ENCODE assay signal across 12 mouse cellular contexts in the genomic region with DNA sequence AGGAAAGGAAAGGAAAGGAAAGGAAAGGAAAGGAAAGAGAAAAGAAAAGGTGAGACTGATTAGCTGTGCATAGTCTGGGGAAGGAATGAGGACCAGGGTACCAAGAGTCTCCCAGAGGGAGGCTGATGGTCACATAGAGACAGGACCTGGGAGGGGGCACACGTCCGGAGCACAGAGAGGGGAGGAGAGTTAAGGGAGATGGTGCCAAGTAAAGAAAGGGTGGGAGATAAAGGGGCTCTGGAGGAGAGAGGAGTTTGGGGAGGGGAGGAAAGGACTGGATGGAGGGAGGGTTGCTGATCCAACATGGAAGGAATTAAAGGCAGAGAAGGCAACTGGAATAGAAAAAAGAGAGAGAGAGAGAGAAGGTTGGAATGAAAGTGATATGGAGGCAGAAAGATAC. TPM values are rescaled to one million over a fixed set of nuclear protein-coding genes. Genes with fewer than 3 reads are reported as not detected.
A peak's percentile ranks its signal among the peaks of the same experiment; 100 is the strongest.
DNase-seq lines count a peak whose midpoint lies in the region; ATAC-seq and TF ChIP-seq lines count a peak whose summit lies in the region.
"Had no signal": no experiment of that assay in that cellular context is flagged by ENCODE, and none has a peak within 500 bp of the region (broad histone marks: within the 10 kb centered on the region; RNA-seq: fewer than 3 reads in every experiment).

No protein-coding gene starts in this region.

- H3K27me3 ChIP-seq in forebrain, embryonic 12.5 days: no peaks in the 10 kb centered on the region
- no peaks in the 10 kb centered on the region for H3K27me3 ChIP-seq in intestine, embryonic 16.5 days (replicated peaks; ENCODE audit: control insufficient read depth, insufficient read depth, low read length)
- H3K27me3 ChIP-seq in neural tube, embryonic 14.5 days (ENCODE audit: control insufficient read depth, insufficient read depth, low read length): no peaks in the 10 kb centered on the region

- ATAC-seq in forebrain, embryonic 12.5 days (ENCODE audit: low FRiP score): no peak
- no peak for ATAC-seq in intestine, embryonic 16.5 days
- no peak for ATAC-seq in neural tube, embryonic 14.5 days (ENCODE audit: low read depth)

- TF ChIP-seq CTCF in layer of hippocampus, adult 2 months (conservative IDR thresholded peaks at IDR 0.05): no peak

- H3K9me3 ChIP-seq in forebrain, embryonic 12.5 days: no peaks in the 10 kb centered on the region
- H3K9me3 ChIP-seq in intestine, embryonic 16.5 days (ENCODE audit: control insufficient read depth, low read length): no peaks in the 10 kb centered on the region
- H3K9me3 ChIP-seq in neural tube, embryonic 14.5 days (ENCODE audit: control insufficient read depth, low read length): no peaks in the 10 kb centered on the region

- peak overlapping the region; percentile 31; the same call in 1 of the 2 replicates for H3K4me3 ChIP-seq in layer of hippocampus, adult 2 months
- H3K4me3 ChIP-seq in forebrain, embryonic 12.5 days (replicated peaks): peak overlapping the region; percentile 72
- peak overlapping the region; percentile 15; the same call in 1 of the 2 replicates for H3K4me3 ChIP-seq in intestine, embryonic 16.5 days (ENCODE audit: low read length)
- peak overlapping the region; percentile 69 for H3K4me3 ChIP-seq in neural tube, embryonic 14.5 days (ENCODE audit: low read depth, low read length)

- H3K4me1 ChIP-seq in forebrain, embryonic 12.5 days: peaks cover 60% of the 10 kb centered on the region
- peaks cover 55% of the 10 kb centered on the region for H3K4me1 ChIP-seq in intestine, embryonic 16.5 days (ENCODE audit: control insufficient read depth, insufficient read depth, low read length)
- H3K4me1 ChIP-seq in neural tube, embryonic 14.5 days (ENCODE audit: control insufficient read depth, insufficient read depth, low read length): peaks cover 25% of the 10 kb centered on the region

- H3K27ac ChIP-seq in layer of hippocampus, adult 2 months: peak overlapping the region; percentile 61
- peak overlapping the region; percentile 99 for H3K27ac ChIP-seq in forebrain, embryonic 12.5 days
- H3K27ac ChIP-seq in intestine, embryonic 16.5 days (ENCODE audit: low read length): peak overlapping the region; percentile 49
- H3K27ac ChIP-seq in neural tube, embryonic 14.5 days (ENCODE audit: low read depth, low read length): peak overlapping the region; percentile 98

- WGBS in forebrain, embryonic 12.5 days: 0% methylated on average over 2 of the region's 2 CpGs
- 35% methylated on average over 2 of the region's 2 CpGs for WGBS in intestine, embryonic 16.5 days
- 0% methylated on average over 2 of the region's 2 CpGs for WGBS in neural tube, embryonic 14.5 days

- peaks cover 6% of the 10 kb centered on the region; the same call in 1 of the 2 replicates for H3K36me3 ChIP-seq in forebrain, embryonic 12.5 days (replicated peaks)
- no peaks in the 10 kb centered on the region for H3K36me3 ChIP-seq in intestine, embryonic 16.5 days (ENCODE audit: control insufficient read depth, insufficient read depth, low read length)
- H3K36me3 ChIP-seq in neural tube, embryonic 14.5 days (ENCODE audit: control insufficient read depth, insufficient read depth, low read length): no peaks in the 10 kb centered on the region

- H3K4me2 ChIP-seq in forebrain, embryonic 12.5 days: peak overlapping the region; percentile 88
- H3K4me2 ChIP-seq in intestine, embryonic 16.5 days (ENCODE audit: low read depth, low read length): peak overlapping the region; percentile 85; the same call in 1 of the 2 replicates
- peak overlapping the region; percentile 89 for H3K4me2 ChIP-seq in neural tube, embryonic 14.5 days (ENCODE audit: low read depth, low read length)

- H3K9ac ChIP-seq in forebrain, embryonic 12.5 days: peak overlapping the region; percentile 94
- H3K9ac ChIP-seq in intestine, embryonic 16.5 days (ENCODE audit: low read depth, low read length): no peak overlapping the region
- H3K9ac ChIP-seq in neural tube, embryonic 14.5 days (replicated peaks; ENCODE audit: low read depth, low read length): peak overlapping the region; percentile 90; the same call in 1 of the 2 replicates

- DNase-seq in layer of hippocampus, adult 2 months (ENCODE audit: low spot score in 2 of 2): no peak
- no peak for DNase-seq in layer of hippocampus, postnatal 10 days (ENCODE audit: low spot score in 2 of 2)
- DNase-seq in right cerebral cortex, postnatal 36 days (ENCODE audit: low spot score in 2 of 2): no peak
- no peak for DNase-seq in urinary bladder, adult 18-20 months (ENCODE audit: low spot score in 2 of 2)
- no peak for DNase-seq in right cerebral cortex, postnatal 10 days (ENCODE audit: low spot score in 2 of 2)
- DNase-seq: adrenal gland, postnatal 10 days; thymus, adult 2 months had no signal

RNA-seq across cellular contexts. Expression of gene Ddr1, which starts 1.4 kb away (rescaled TPM):
- 10 to 100 TPM; 54.3 to 61.0 TPM for total RNA-seq in layer of hippocampus, adult 2 months (2021)
- total RNA-seq in layer of hippocampus, postnatal 10 days (2021): 10 to 100 TPM; 49.8 to 50.5 TPM
- polyA plus RNA-seq in forebrain, embryonic 12.5 days (2016; fragmentation: Nextera tagmentation; extraction: Ambion mirVana): 176 and 185 TPM in 2 replicates
- 54.1 and 57.1 TPM in 2 replicates for polyA plus RNA-seq in intestine, embryonic 16.5 days (2015; fragmentation: Nextera tagmentation; extraction: Ambion mirVana)
- 48.6 and 65.6 TPM in 2 replicates for polyA plus RNA-seq in neural tube, embryonic 14.5 days (2014; fragmentation: Nextera tagmentation; extraction: Ambion mirVana)
- total RNA-seq: hematopoietic stem cell, adult 5-6 weeks had no signal

RNA-seq across cellular contexts. Expression of gene Gtf2h4, which starts 29.5 kb away (rescaled TPM):
- 10 to 100 TPM; 29.9 to 35.3 TPM for total RNA-seq in layer of hippocampus, adult 2 months (2021)
- 10 to 100 TPM; 23.3 to 24.4 TPM for total RNA-seq in layer of hippocampus, postnatal 10 days (2021)
- 39.0 and 40.7 TPM in 2 replicates for polyA plus RNA-seq in forebrain, embryonic 12.5 days (2016; fragmentation: Nextera tagmentation; extraction: Ambion mirVana)
- 41.9 and 45.1 TPM in 2 replicates for polyA plus RNA-seq in intestine, embryonic 16.5 days (2015; fragmentation: Nextera tagmentation; extraction: Ambion mirVana)
- 20.7 and 21.0 TPM in 2 replicates for polyA plus RNA-seq in neural tube, embryonic 14.5 days (2014; fragmentation: Nextera tagmentation; extraction: Ambion mirVana)

RNA-seq across cellular contexts. Expression of gene Vars2, which starts 35.7 kb away (rescaled TPM):
- total RNA-seq in layer of hippocampus, adult 2 months (2021): 10 to 100 TPM; 32.4 to 47.3 TPM
- 10 to 100 TPM; 42.6 to 44.1 TPM for total RNA-seq in layer of hippocampus, postnatal 10 days (2021)
- 16.8 and 22.3 TPM in 2 replicates for polyA plus RNA-seq in forebrain, embryonic 12.5 days (2016; fragmentation: Nextera tagmentation; extraction: Ambion mirVana)
- polyA plus RNA-seq in intestine, embryonic 16.5 days (2015; fragmentation: Nextera tagmentation; extraction: Ambion mirVana): 19.3 and 22.8 TPM in 2 replicates
- 10.7 and 11.7 TPM in 2 replicates for polyA plus RNA-seq in neural tube, embryonic 14.5 days (2014; fragmentation: Nextera tagmentation; extraction: Ambion mirVana)

RNA-seq across cellular contexts. Expression of gene Mucl3, which starts 59.6 kb away (rescaled TPM):
- total RNA-seq in layer of hippocampus, adult 2 months (2021): not detected
- total RNA-seq in layer of hippocampus, postnatal 10 days (2021): not detected
- polyA plus RNA-seq in forebrain, embryonic 12.5 days (2016; fragmentation: Nextera tagmentation; extraction: Ambion mirVana): 0.09 TPM in 1 of 2 replicates, not detected in the other
- polyA plus RNA-seq in intestine, embryonic 16.5 days (2015; fragmentation: Nextera tagmentation; extraction: Ambion mirVana): 0.20 and 0.21 TPM in 2 replicates
- polyA plus RNA-seq in neural tube, embryonic 14.5 days (2014; fragmentation: Nextera tagmentation; extraction: Ambion mirVana): not detected in 2 replicates
- total RNA-seq: adrenal gland, postnatal 10 days; hematopoietic stem cell, adult 5-6 weeks; liver, adult 2 months had no signal
- polyA plus RNA-seq: liver, adult 2 months had no signal

Comparison
In these comparisons a context has a peak if more than half of its experiments do, and no peak if none do; other contexts are left out.
1. H3K27ac ChIP-seq: peak in every context shown above with its lines; median percentile 99 in forebrain, embryonic 12.5 days; 98 in neural tube, embryonic 14.5 days; 61 in layer of hippocampus, adult 2 months; 49 in intestine, embryonic 16.5 days.
2. H3K4me3 ChIP-seq: peak in every context shown above with its lines; median percentile 72 in forebrain, embryonic 12.5 days; 69 in neural tube, embryonic 14.5 days; 31 in layer of hippocampus, adult 2 months; 15 in intestine, embryonic 16.5 days.